In the genomic region with DNA sequence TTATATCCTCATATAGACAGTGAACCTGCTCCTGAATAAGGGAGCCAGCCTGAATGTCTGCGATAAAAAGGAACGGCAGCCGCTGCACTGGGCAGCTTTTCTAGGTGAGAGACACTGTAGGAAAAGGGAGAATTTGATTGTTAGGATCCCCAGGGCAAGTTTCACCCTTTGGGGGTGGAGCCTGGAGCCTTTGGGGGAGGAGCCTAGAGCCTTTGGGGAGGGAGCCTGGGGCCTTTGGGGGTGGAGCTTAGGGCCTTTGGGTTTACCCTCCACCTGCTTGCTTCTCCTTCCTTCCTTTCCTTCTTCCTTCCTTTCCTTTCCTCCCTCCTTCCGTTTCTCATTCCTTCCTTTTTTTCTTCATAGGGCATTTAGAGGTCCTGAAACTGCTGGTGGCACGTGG, we compare ENCODE assay signal across 13 mouse cellular contexts. TPM values are rescaled to one million over a fixed set of nuclear protein-coding genes. Genes with fewer than 3 reads are reported as not detected.
DNase-seq lines count a peak whose midpoint lies in the region; ATAC-seq lines count a peak whose summit lies in the region.
"Had no signal": no experiment of that assay in that cellular context is flagged by ENCODE, and none has a peak within 500 bp of the region (broad histone marks: within the 10 kb centered on the region; RNA-seq: fewer than 3 reads in every experiment).

No protein-coding gene starts in this region.

- H3K36me3 ChIP-seq in kidney, embryonic 14.5 days (ENCODE audit: control insufficient read depth, insufficient read depth, low read length): peaks cover 73% of the 10 kb centered on the region
- H3K36me3 ChIP-seq in liver, embryonic 12.5 days: peaks cover 74% of the 10 kb centered on the region
- peaks cover 45% of the 10 kb centered on the region for H3K36me3 ChIP-seq in intestine, embryonic 15.5 days

- H3K4me1 ChIP-seq in kidney, embryonic 14.5 days (ENCODE audit: control insufficient read depth, insufficient read depth, low read length): peaks cover 9% of the 10 kb centered on the region
- peaks cover 49% of the 10 kb centered on the region for H3K4me1 ChIP-seq in liver, embryonic 12.5 days
- H3K4me1 ChIP-seq in intestine, embryonic 15.5 days (replicated peaks): peaks cover 15% of the 10 kb centered on the region

- ATAC-seq in kidney, embryonic 14.5 days (ENCODE audit: low FRiP score, low TSS enrichment): no peak
- ATAC-seq in liver, embryonic 12.5 days: no peak
- no peak for ATAC-seq in intestine, embryonic 15.5 days
- ATAC-seq: intestine, postnatal 0 days had no signal

- 90% methylated on average over 5 of the region's 5 CpGs for WGBS in kidney, embryonic 14.5 days
- WGBS in liver, embryonic 12.5 days (ENCODE audit: insufficient replicate concordance): 85% methylated on average over 5 of the region's 5 CpGs
- WGBS in intestine, embryonic 15.5 days: 83% methylated on average over 5 of the region's 5 CpGs

- H3K27me3 ChIP-seq in kidney, embryonic 14.5 days (ENCODE audit: control insufficient read depth, insufficient read depth, low read length): no peaks in the 10 kb centered on the region
- no peaks in the 10 kb centered on the region for H3K27me3 ChIP-seq in liver, embryonic 12.5 days (replicated peaks)
- no peaks in the 10 kb centered on the region for H3K27me3 ChIP-seq in intestine, embryonic 15.5 days (replicated peaks)
- H3K27me3 ChIP-seq: neural tube, embryonic 12.5 days had no signal

- no peak overlapping the region for H3K9ac ChIP-seq in kidney, embryonic 14.5 days (ENCODE audit: low read depth, low read length)
- H3K9ac ChIP-seq in liver, embryonic 12.5 days: peak overlapping the region; percentile 10; the same call in 1 of the 2 replicates
- H3K9ac ChIP-seq in intestine, embryonic 15.5 days: no peak overlapping the region
- H3K9ac ChIP-seq: neural tube, embryonic 12.5 days had no signal

- DNase-seq in kidney, adult 18-20 months: peak; percentile 32
- peak; percentile 63 to 64 for DNase-seq in B cell, adult 2 months
- DNase-seq in adipocyte (ENCODE audit: low spot score): peak; percentile 34
- DNase-seq in cerebellum, adult 18-20 months: no peak
- no peak for DNase-seq in heart, adult 11 months
- DNase-seq: cerebellum, postnatal 14 days; heart, postnatal 10 days had no signal

- H3K9me3 ChIP-seq in kidney, embryonic 14.5 days (ENCODE audit: control insufficient read depth, low read length): no peaks in the 10 kb centered on the region
- H3K9me3 ChIP-seq in liver, embryonic 12.5 days (replicated peaks): no peaks in the 10 kb centered on the region
- H3K9me3 ChIP-seq in intestine, embryonic 15.5 days: no peaks in the 10 kb centered on the region
- H3K9me3 ChIP-seq: G1E; neural tube, embryonic 12.5 days had no signal

- H3K4me3 ChIP-seq in kidney, embryonic 14.5 days (ENCODE audit: low read length): no peak overlapping the region
- no peak overlapping the region for H3K4me3 ChIP-seq in liver, embryonic 12.5 days
- no peak overlapping the region for H3K4me3 ChIP-seq in intestine, embryonic 15.5 days (replicated peaks)
- H3K4me3 ChIP-seq: neural tube, embryonic 12.5 days had no signal

- H3K4me2 ChIP-seq in kidney, embryonic 14.5 days (replicated peaks; ENCODE audit: low read depth, low read length): no peak overlapping the region
- no peak overlapping the region for H3K4me2 ChIP-seq in liver, embryonic 12.5 days
- H3K4me2 ChIP-seq in intestine, embryonic 15.5 days (replicated peaks): no peak overlapping the region
- H3K4me2 ChIP-seq: neural tube, embryonic 12.5 days had no signal

- H3K27ac ChIP-seq in kidney, embryonic 14.5 days (ENCODE audit: low read depth, low read length): no peak overlapping the region
- no peak overlapping the region for H3K27ac ChIP-seq in liver, embryonic 12.5 days
- H3K27ac ChIP-seq in intestine, embryonic 15.5 days: no peak overlapping the region
- H3K27ac ChIP-seq: neural tube, embryonic 12.5 days had no signal

RNA-seq across cellular contexts. Expression of a gene that starts 3.6 kb away (rescaled TPM):
- polyA plus RNA-seq in kidney, embryonic 14.5 days (2014; fragmentation: Nextera tagmentation; extraction: Ambion mirVana): 12.7 and 19.3 TPM in 2 replicates
- 9.3 TPM in 2 replicates for polyA plus RNA-seq in liver, embryonic 12.5 days (2016; fragmentation: Nextera tagmentation; extraction: Ambion mirVana)
- polyA plus RNA-seq in intestine, embryonic 15.5 days (2015; fragmentation: Nextera tagmentation; extraction: Ambion mirVana): 10.0 and 11.5 TPM in 2 replicates

RNA-seq across cellular contexts. Expression of a gene that starts 11.8 kb away (rescaled TPM):
- polyA plus RNA-seq in kidney, embryonic 14.5 days (2014; fragmentation: Nextera tagmentation; extraction: Ambion mirVana): 15.5 and 18.6 TPM in 2 replicates
- 8.7 and 8.9 TPM in 2 replicates for polyA plus RNA-seq in liver, embryonic 12.5 days (2016; fragmentation: Nextera tagmentation; extraction: Ambion mirVana)
- polyA plus RNA-seq in intestine, embryonic 15.5 days (2015; fragmentation: Nextera tagmentation; extraction: Ambion mirVana): 13.7 TPM in 2 replicates

RNA-seq across cellular contexts. Expression of a gene that starts 20.5 kb away (rescaled TPM):
- 15.1 and 22.6 TPM in 2 replicates for polyA plus RNA-seq in kidney, embryonic 14.5 days (2014; fragmentation: Nextera tagmentation; extraction: Ambion mirVana)
- 22.7 and 23.0 TPM in 2 replicates for polyA plus RNA-seq in liver, embryonic 12.5 days (2016; fragmentation: Nextera tagmentation; extraction: Ambion mirVana)
- polyA plus RNA-seq in intestine, embryonic 15.5 days (2015; fragmentation: Nextera tagmentation; extraction: Ambion mirVana): 114 and 141 TPM in 2 replicates
- polyA plus RNA-seq: G1E; neural tube, embryonic 12.5 days had no signal

RNA-seq across cellular contexts. Expression of a gene that starts 30.7 kb away (rescaled TPM):
- 87.8 and 103 TPM in 2 replicates for polyA plus RNA-seq in kidney, embryonic 14.5 days (2014; fragmentation: Nextera tagmentation; extraction: Ambion mirVana)
- polyA plus RNA-seq in liver, embryonic 12.5 days (2016; fragmentation: Nextera tagmentation; extraction: Ambion mirVana): 64.1 and 66.1 TPM in 2 replicates
- polyA plus RNA-seq in intestine, embryonic 15.5 days (2015; fragmentation: Nextera tagmentation; extraction: Ambion mirVana): 87.9 and 97.1 TPM in 2 replicates

RNA-seq across cellular contexts. Expression of a gene that starts 30.9 kb away (rescaled TPM):
- polyA plus RNA-seq in kidney, embryonic 14.5 days (2014; fragmentation: Nextera tagmentation; extraction: Ambion mirVana): 35.6 and 36.4 TPM in 2 replicates
- 14.2 and 14.8 TPM in 2 replicates for polyA plus RNA-seq in liver, embryonic 12.5 days (2016; fragmentation: Nextera tagmentation; extraction: Ambion mirVana)
- 36.6 and 37.5 TPM in 2 replicates for polyA plus RNA-seq in intestine, embryonic 15.5 days (2015; fragmentation: Nextera tagmentation; extraction: Ambion mirVana)

Comparison
In these comparisons a context has a peak if more than half of its experiments do, and no peak if none do; other contexts are left out.
1. DNase-seq: peak in kidney, adult 18-20 months (single experiment), B cell, adult 2 months (2 of 2) and adipocyte (single experiment); none in cerebellum, adult 18-20 months (0 of 2) and heart, adult 11 months (single experiment).